Mouse (Mus musculus) MN1 (cell line): Measurements from ENCODE around the gene Heatr3.
A peak's percentile ranks its signal among the peaks of the same experiment; 100 is the strongest.

Experiments
- DNase-seq: peaks from one replicate; pipeline ENCODE4 v3.0.0-alpha.2; 2016; ENCODE audit warnings: low spot score

Gene Heatr3

GRCm38 (mm10) chr8:88137748-88138484 is at the start of gene Heatr3:
TSS of gene Heatr3 (plus strand) at chr8:88137855.
- DNase-seq, result peak; percentile 97

GRCm38 (mm10) chr8:88088006-88088405 is 49.6 kb upstream of the Heatr3 start:
- DNase-seq, result no peak

- DNase-seq, result no peak
Observed at GRCm38 (mm10) chr8:88091661-88092060, 46.0 kb upstream of the Heatr3 start.

GRCm38 (mm10) chr8:88093367-88093766 is 44.3 kb upstream of the Heatr3 start:
- DNase-seq, result no peak

- no peak for DNase-seq
Observed at GRCm38 (mm10) chr8:88098856-88099255, 38.8 kb upstream of the Heatr3 start.

GRCm38 (mm10) chr8:88099526-88099925 is 38.1 kb upstream of the Heatr3 start:
- DNase-seq, result peak; percentile 21

GRCm38 (mm10) chr8:88109241-88109640 is 28.4 kb upstream of the Heatr3 start:
- no peak for DNase-seq

- DNase-seq, result peak; percentile 99
Observed at GRCm38 (mm10) chr8:88118456-88119036, 19.1 kb upstream of the Heatr3 start, which contains the start of gene Cnep1r1. TSS of gene Cnep1r1 (plus strand) at chr8:88118769.

GRCm38 (mm10) chr8:88119076-88119475 is 18.6 kb upstream of the Heatr3 start:
- no peak for DNase-seq

- no peak for DNase-seq
Observed at GRCm38 (mm10) chr8:88124850-88125249, 12.8 kb upstream of the Heatr3 start.

- DNase-seq, result no peak
Observed at GRCm38 (mm10) chr8:88129397-88129796, 8.3 kb upstream of the Heatr3 start.

GRCm38 (mm10) chr8:88130754-88131317 is 6.8 kb upstream of the Heatr3 start:
- peak; percentile 27 for DNase-seq

GRCm38 (mm10) chr8:88139256-88139655 is 1.6 kb downstream of the Heatr3 start:
- no peak for DNase-seq

- DNase-seq, result no peak
Observed at GRCm38 (mm10) chr8:88141629-88142028, 4.0 kb downstream of the Heatr3 start.

GRCm38 (mm10) chr8:88144041-88144440 is 6.4 kb downstream of the Heatr3 start:
- no peak for DNase-seq

- no peak for DNase-seq
Observed at GRCm38 (mm10) chr8:88150910-88151371, 13.3 kb downstream of the Heatr3 start.

GRCm38 (mm10) chr8:88160237-88160995 is 22.8 kb downstream of the Heatr3 start:
- no peak for DNase-seq

GRCm38 (mm10) chr8:88161439-88161838 is 23.8 kb downstream of the Heatr3 start:
- peak; percentile 75 for DNase-seq

GRCm38 (mm10) chr8:88175264-88175663 is 37.6 kb downstream of the Heatr3 start:
- DNase-seq, result no peak

GRCm38 (mm10) chr8:88177291-88177690 is 39.6 kb downstream of the Heatr3 start:
- DNase-seq, result no peak

- DNase-seq, result no peak
Observed at GRCm38 (mm10) chr8:88183121-88183520, 45.5 kb downstream of the Heatr3 start.

GRCm38 (mm10) chr8:88184914-88185313 is 47.3 kb downstream of the Heatr3 start:
- no peak for DNase-seq
